In genomic region chrX:9077699-9078098, GRCm38 (mm10) we compare ENCODE assay signal across 9 mouse cellular contexts. TPM values are rescaled to one million over a fixed set of nuclear protein-coding genes. Genes with fewer than 3 reads are reported as not detected.
DNase-seq lines count a peak whose midpoint lies in the region; ATAC-seq and TF ChIP-seq lines count a peak whose summit lies in the region.
"Not testable (repeated sequence)": the region's sequence is repeated elsewhere in the genome, so short reads cannot be mapped to it uniquely, and the experiment has no call there.
"Had no signal": no experiment of that assay in that cellular context is flagged by ENCODE, and none has a peak within 500 bp of the region (broad histone marks: within the 10 kb centered on the region; RNA-seq: fewer than 3 reads in every experiment).

No protein-coding gene starts in this region.

- not testable (repeated sequence) for TF ChIP-seq EP300 in lung, postnatal 0 days (IDR thresholded peaks at IDR 0.05)

- not testable (repeated sequence) for H3K9ac ChIP-seq in intestine, postnatal 0 days (ENCODE audit: low read depth, low read length); lung, postnatal 0 days (replicated peaks; ENCODE audit: low read depth)

- ATAC-seq in intestine, postnatal 0 days; lung, postnatal 0 days: not testable (repeated sequence)

- not testable (repeated sequence) for H3K4me3 ChIP-seq in intestine, postnatal 0 days (ENCODE audit: low read depth, low read length); lung, postnatal 0 days (ENCODE audit: low read depth, low read length)

- H3K4me2 ChIP-seq in intestine, postnatal 0 days (replicated peaks; ENCODE audit: low read depth); lung, postnatal 0 days (replicated peaks; ENCODE audit: low read depth, low read length): not testable (repeated sequence)

- TF ChIP-seq CTCF in intestine, postnatal 0 days (IDR thresholded peaks at IDR 0.05; ENCODE audit: low read depth) = peak; percentile 60
- peak; percentile 57 for TF ChIP-seq CTCF in lung, postnatal 0 days (IDR thresholded peaks at IDR 0.05)

- peak; percentile 47 for DNase-seq in adipocyte (ENCODE audit: low spot score)
- peak; percentile 70 to 88 for DNase-seq in cerebellum, postnatal 14 days
- DNase-seq in frontal cortex, postnatal 25 days (ENCODE audit: low spot score in 2 of 2) = peak; percentile 15 to 81
- DNase-seq in layer of hippocampus, postnatal 14 days (ENCODE audit: low spot score in 2 of 2) = peak; percentile 47 to 72
- not testable (repeated sequence) for DNase-seq in lung, postnatal 0 days (ENCODE audit: low spot score)
- peak; percentile 7 for DNase-seq in ovary, postnatal 14 days (ENCODE audit: low spot score)
- peak; percentile 75 for DNase-seq in thymus, postnatal 25 days

- H3K27me3 ChIP-seq in intestine, postnatal 0 days (replicated peaks; ENCODE audit: control insufficient read depth, insufficient read depth, low read length); lung, postnatal 0 days (replicated peaks; ENCODE audit: insufficient read depth, low read length): not testable (repeated sequence)

- not testable (repeated sequence) for H3K4me1 ChIP-seq in intestine, postnatal 0 days (replicated peaks; ENCODE audit: control insufficient read depth, insufficient read depth, low read length); lung, postnatal 0 days (ENCODE audit: insufficient read depth, low read depth, low read length)

- not testable (repeated sequence) for H3K9me3 ChIP-seq in intestine, postnatal 0 days (ENCODE audit: control insufficient read depth); lung, postnatal 0 days (ENCODE audit: low read length)

- 10% methylated on average over 7 of the region's 10 CpGs for WGBS in intestine, postnatal 0 days
- 10% methylated on average over 7 of the region's 10 CpGs for WGBS in lung, postnatal 0 days

- H3K27ac ChIP-seq in intestine, postnatal 0 days (ENCODE audit: low read depth, low read length); lung, postnatal 0 days (ENCODE audit: low read length): not testable (repeated sequence)

- H3K36me3 ChIP-seq in intestine, postnatal 0 days (ENCODE audit: control insufficient read depth, insufficient read depth); lung, postnatal 0 days (ENCODE audit: insufficient read depth, low read length): not testable (repeated sequence)

RNA-seq across cellular contexts. Expression of gene Fthl17f, which starts 14.9 kb away (rescaled TPM):
- not detected in 2 replicates for polyA plus RNA-seq in intestine, postnatal 0 days (2015; fragmentation: Nextera tagmentation; extraction: Ambion mirVana)
- total RNA-seq in layer of hippocampus, postnatal 14 days (2021) = not detected
- polyA plus RNA-seq in lung, postnatal 0 days (2015; fragmentation: Nextera tagmentation; extraction: Ambion mirVana) = not detected in 2 replicates
- polyA plus RNA-seq: hindbrain, embryonic 10.5 days had no signal

RNA-seq across cellular contexts. Expression of gene 4930402K13Rik, which starts 26.7 kb away (rescaled TPM):
- not detected in 2 replicates for polyA plus RNA-seq in intestine, postnatal 0 days (2015; fragmentation: Nextera tagmentation; extraction: Ambion mirVana)
- not detected for total RNA-seq in layer of hippocampus, postnatal 14 days (2021)
- not detected in 2 replicates for polyA plus RNA-seq in lung, postnatal 0 days (2015; fragmentation: Nextera tagmentation; extraction: Ambion mirVana)
- polyA plus RNA-seq: hindbrain, embryonic 10.5 days had no signal

RNA-seq across cellular contexts. Expression of gene Fthl17e, which starts 44.4 kb away (rescaled TPM):
- not detected in 2 replicates for polyA plus RNA-seq in intestine, postnatal 0 days (2015; fragmentation: Nextera tagmentation; extraction: Ambion mirVana)
- total RNA-seq in layer of hippocampus, postnatal 14 days (2021) = not detected
- polyA plus RNA-seq in lung, postnatal 0 days (2015; fragmentation: Nextera tagmentation; extraction: Ambion mirVana) = not detected in 2 replicates
- polyA plus RNA-seq: hindbrain, embryonic 10.5 days had no signal
